Mouse (Mus musculus) testis, adult 10 weeks (tissue): ENCODE measurements around the gene Gal. TPM values are rescaled to one million over a fixed set of nuclear protein-coding genes. Genes with fewer than 3 reads are reported as not detected.

Source experiments
- polyA plus RNA-seq: library from polyadenylated mRNA; stranded (reverse); fragments of 350-450 nt; fragmentation: Illumina TruSeq; extraction: RNeasy Lipid Tissue Mini Kit (QIAGEN cat#74804); gene quantifications from one replicate; pipeline ENCODE4 v1.2.3, GENCODE M21; 2014; ENCODE audit warnings: low read depth, low replicate concordance

Gal gene
- polyA plus RNA-seq, result not detected

GRCm38 (mm10) chr19:3414268-3414733, at the start of gene Gal:
Gal (minus strand) TSS chr19:3414544.

DNA sequence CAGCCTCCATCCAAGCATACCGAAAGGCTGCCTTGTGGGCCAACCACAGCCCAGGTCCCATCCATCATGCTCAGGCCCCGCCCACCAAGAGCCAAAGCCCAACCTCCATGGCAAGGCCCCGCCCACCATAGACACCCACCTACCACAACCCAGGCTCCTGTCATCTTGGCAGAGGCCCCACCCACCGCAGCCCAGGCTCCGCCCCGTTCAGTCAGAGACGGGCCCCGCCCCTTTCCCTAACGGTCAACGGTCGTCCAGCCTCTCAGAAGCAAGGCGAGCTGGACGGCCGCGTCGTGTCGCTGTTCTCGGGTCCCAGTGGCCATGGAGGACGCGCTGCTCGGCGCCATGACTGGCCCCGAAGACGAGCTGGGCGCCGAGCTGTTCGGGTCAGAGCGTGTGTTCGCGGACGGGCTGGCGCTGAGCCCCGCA, 25.7 kb downstream of the Gal start, which contains the start of gene Tesmin:
TSS of gene Tesmin (plus strand) at position 229 of the 429 bp plus-strand sequence.

Other genes starting within 250 kb of the Gal start
- gene Mrpl21, start 131.6 kb downstream of the Gal start, polyA plus RNA-seq, result 24.0 TPM
- 0.88 TPM for gene Ighmbp2, start 131.5 kb downstream of the Gal start, polyA plus RNA-seq
- gene Cpt1a, start 92.2 kb downstream of the Gal start, polyA plus RNA-seq, result 14.6 TPM
- gene Tesmin, start 25.7 kb downstream of the Gal start, polyA plus RNA-seq, result 57.3 TPM
- 103 TPM for gene Ppp6r3, start 161.2 kb upstream of the Gal start, polyA plus RNA-seq